Mouse (Mus musculus): ENCODE results near the gene Meis1.

GRCm38 (mm10) chr11:18988637-18989263 lies 30.0 kb downstream of the Meis1 start:
- TF ChIP-seq CTCF (IDR thresholded peaks at IDR 0.05; ENCODE audit: insufficient read depth, low read depth, low read length) (no peak), POLR2A (IDR thresholded peaks at IDR 0.05; ENCODE audit: insufficient read depth, low read depth, low read length) (no peak)
